Mouse (Mus musculus): ENCODE results near the gene Aff1.

DNA sequence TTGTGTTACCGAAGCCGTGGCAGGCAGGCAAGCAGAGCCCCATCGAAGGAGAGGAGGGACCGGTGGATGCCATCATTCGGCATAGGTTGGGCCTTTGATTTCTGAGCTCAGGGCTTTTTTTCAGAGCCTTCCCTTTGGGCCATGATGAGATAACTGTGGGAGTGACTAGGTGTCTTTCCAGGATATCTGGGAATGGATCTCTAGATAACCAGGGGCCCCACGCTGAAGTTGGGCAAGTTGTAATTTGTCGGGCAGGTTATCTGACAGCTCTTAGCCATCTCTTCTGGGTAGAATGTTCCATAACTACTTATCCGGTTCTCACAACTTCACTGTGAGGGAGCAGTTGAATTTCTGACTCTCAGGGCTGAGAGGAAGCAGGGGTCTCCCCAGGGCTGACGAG, 77.5 kb downstream of the Aff1 start:
- TF ChIP-seq CTCF (IDR thresholded peaks at IDR 0.05; ENCODE audit: low read depth) (no peak), EP300 (IDR thresholded peaks at IDR 0.05; ENCODE audit: low read depth) (no peak)
